Mouse (Mus musculus) heart, postnatal 0 days (tissue): Measurements from ENCODE around the gene C530008M17Rik. TPM values are rescaled to one million over a fixed set of nuclear protein-coding genes. Genes with fewer than 3 reads are reported as not detected.
A peak's percentile ranks its signal among the peaks of the same experiment; 100 is the strongest.

Experiments used
- ATAC-seq: fragments of 200-750 bp; cut with Nextera tagmentation; 2 replicates; pipeline ENCODE4 v1.8.0; 2017; ENCODE audit warnings: low read depth, moderate number of reproducible peaks, moderate library complexity; ENCODE audit not compliant: insufficient read depth
- DNase-seq: peaks from one replicate; pipeline ENCODE4 v3.0.0-alpha.2; 2016; ENCODE audit warnings: low spot score
- H3K27ac ChIP-seq: fragments of 300-500 bp; sonication (generic); 2 replicates; pipeline ENCODE4 v1.5.1; 2014; ENCODE audit warnings: low read depth, mild to moderate bottlenecking
- H3K27me3 ChIP-seq: fragments of 300-500 bp; sonication (generic); 2 replicates; pipeline ENCODE4 v1.6.1; 2014; ENCODE audit warnings: low read length, mixed read lengths; ENCODE audit not compliant: control insufficient read depth, insufficient read depth
- H3K36me3 ChIP-seq: fragments of 300-500 bp; sonication (generic); replicated peaks from 2 replicates; pipeline ENCODE4 v1.6.1; 2014; ENCODE audit warnings: low read length, mixed read lengths; ENCODE audit not compliant: control insufficient read depth, insufficient read depth
- H3K4me1 ChIP-seq: fragments of 300-500 bp; sonication (generic); 2 replicates; pipeline ENCODE4 v1.6.1; 2014; ENCODE audit warnings: antibody characterized with exemption; ENCODE audit not compliant: control insufficient read depth, insufficient read depth
- H3K4me2 ChIP-seq: fragments of 300-500 bp; sonication (generic); 2 replicates; pipeline ENCODE4 v1.6.1; 2014; ENCODE audit warnings: low read depth, mild to moderate bottlenecking, low read length, moderate library complexity
- H3K4me3 ChIP-seq: fragments of 300-500 bp; sonication (generic); 2 replicates; pipeline ENCODE4 v1.5.1; 2014; ENCODE audit warnings: low read depth, low read length
- H3K9ac ChIP-seq: fragments of 300-500 bp; sonication (generic); replicated peaks from 2 replicates; pipeline ENCODE4 v1.6.1; 2014; ENCODE audit warnings: low read depth, low read length, mixed read lengths
- H3K9me3 ChIP-seq: fragments of 300-500 bp; sonication (generic); replicated peaks from 2 replicates; pipeline ENCODE4 v1.6.1; 2016; ENCODE audit warnings: low read length; ENCODE audit not compliant: control insufficient read depth
- CTCF ChIP-seq: IDR thresholded peaks from 2 replicates; pipeline ENCODE4 v1.5.1; 2016; ENCODE audit warnings: antibody characterized with exemption, control low read depth, low read depth
- EP300 ChIP-seq: IDR thresholded peaks from 2 replicates; pipeline ENCODE4 v1.6.1; 2016; ENCODE audit warnings: antibody characterized with exemption, low read depth
- WGBS: fragments of 180-500 bp; shearing (Covaris S2); extraction: QIAGEN DNeasy Blood & Tissue Kit; methylation state at CpG from one replicate; pipeline ENCODE4 v1.1.7; 2014; 5-methylcytosine and 5-hydroxymethylcytosine counted together
- polyA plus RNA-seq: library from polyadenylated mRNA; unstranded; fragments of >200 nt; fragmentation: Nextera tagmentation; extraction: Ambion mirVana; gene quantifications from 2 replicates; pipeline ENCODE4 v1.2.1, GENCODE M21; 2015
- total RNA-seq: library from RNA; depleted of rRNA; stranded (reverse); fragments of >200 nt; gene quantifications from 2 replicates; pipeline ENCODE4 v1.2.3, GENCODE M21; 2014; ENCODE audit warnings: low replicate concordance

C530008M17Rik gene
- total and polyA plus RNA-seq, 2 experiments from 2014 or later, result 7.3 to 18.8 TPM

DNA sequence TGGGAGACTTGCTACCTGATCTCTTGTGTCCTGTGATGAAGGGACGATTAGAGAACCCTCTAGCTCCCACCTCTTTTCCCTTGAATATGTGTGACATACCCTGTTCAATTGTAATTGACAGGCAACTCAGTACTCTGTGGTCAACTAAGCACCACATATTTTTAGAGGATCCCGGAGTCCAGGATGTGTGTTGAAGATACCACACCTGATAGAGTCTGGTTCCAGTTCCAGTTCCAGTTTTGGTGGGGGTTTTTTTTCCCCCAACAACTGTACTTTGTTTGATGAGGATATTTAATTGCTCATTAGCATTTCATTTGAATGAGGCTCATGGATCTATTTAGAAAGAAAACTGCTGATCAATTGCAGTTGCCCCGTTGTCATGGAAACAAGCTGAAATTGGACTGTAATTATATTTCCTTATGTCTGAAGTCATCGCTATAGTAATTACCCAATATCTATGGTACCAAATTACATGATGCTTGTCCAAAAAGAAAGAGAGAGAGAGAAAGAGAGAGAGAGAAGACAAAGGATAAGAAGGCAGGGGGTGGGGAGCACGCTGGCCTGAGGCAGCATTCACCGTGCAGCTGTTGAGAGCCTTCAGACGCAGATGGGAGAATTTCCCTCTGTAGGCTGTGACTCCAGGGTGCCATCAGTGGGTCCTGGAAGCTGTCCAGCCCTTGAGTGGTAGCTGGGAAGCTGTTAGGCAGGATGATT is 172.4 kb downstream of the C530008M17Rik start:
- H3K4me1 ChIP-seq, result no peaks in the 10 kb centered on the region
- no peak overlapping the region for H3K9ac ChIP-seq
- no peak overlapping the region for H3K4me2 ChIP-seq
- no peak overlapping the region for H3K4me3 ChIP-seq
- 79% methylated on average over 7 of the region's 7 CpGs for WGBS
- H3K36me3 ChIP-seq, result no peaks in the 10 kb centered on the region
- DNase-seq, result no peak
- no peak for ATAC-seq
- H3K27ac ChIP-seq, result no peak overlapping the region
- H3K27me3 ChIP-seq, result no peaks in the 10 kb centered on the region
- TF ChIP-seq EP300, result no peak
- no peak for TF ChIP-seq CTCF
- H3K9me3 ChIP-seq, result no peaks in the 10 kb centered on the region

DNA sequence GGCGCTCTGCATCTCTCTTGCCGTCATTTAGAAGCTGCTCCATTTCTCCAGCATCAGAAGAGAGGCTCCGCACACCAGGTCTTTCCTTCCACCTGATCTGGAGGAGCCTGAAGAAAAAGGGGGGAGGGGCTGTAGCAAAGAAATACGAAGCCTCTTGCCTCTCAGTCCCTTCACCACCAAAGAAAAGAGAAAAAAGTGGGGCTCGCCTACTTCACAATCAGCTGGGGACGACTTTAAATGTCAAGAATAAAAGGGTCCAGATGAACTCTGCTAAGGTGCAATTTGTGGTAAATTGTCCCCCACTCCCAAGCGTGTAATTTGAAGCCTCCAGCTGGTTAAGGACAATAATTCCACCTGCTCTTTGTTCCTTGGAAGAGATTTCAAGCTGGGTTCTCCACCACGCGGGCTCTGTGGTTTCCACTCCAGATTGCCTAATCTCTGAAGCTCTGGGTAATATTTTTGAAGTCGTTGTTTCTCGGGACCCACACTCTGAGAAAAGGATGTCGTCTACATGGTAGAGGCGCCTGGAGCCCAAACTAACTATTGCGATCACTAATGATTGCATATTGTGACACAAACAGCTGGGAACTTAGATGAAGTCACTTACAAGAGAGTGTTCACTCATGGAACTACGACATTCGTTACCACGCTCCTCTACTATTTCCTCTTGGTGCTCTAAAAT is 176.4 kb downstream of the C530008M17Rik start:
- Histone ChIP-seq H3K4me1 (no peaks in the 10 kb centered on the region), H3K9ac (no peak overlapping the region), H3K27ac (no peak overlapping the region), H3K36me3 (no peaks in the 10 kb centered on the region), H3K4me3 (no peak overlapping the region), H3K4me2 (no peak overlapping the region), H3K27me3 (no peaks in the 10 kb centered on the region), H3K9me3 (no peaks in the 10 kb centered on the region)
- ATAC-seq (no peak), DNase-seq (no peak)
- no peak for TF ChIP-seq EP300
- no peak for TF ChIP-seq CTCF
- WGBS, result 77% methylated on average over 17 of the region's 17 CpGs

GRCm38 (mm10) chr5:76837018-76837417 is 180.7 kb downstream of the C530008M17Rik start:
- ATAC-seq (no peak), DNase-seq (no peak)
- no peak for TF ChIP-seq CTCF
- no peak for TF ChIP-seq EP300
- H3K4me1 ChIP-seq, result no peaks in the 10 kb centered on the region
- H3K4me3 ChIP-seq, result no peak overlapping the region
- WGBS, result 52% methylated on average over 5 of the region's 5 CpGs
- H3K9ac ChIP-seq, result no peak overlapping the region
- H3K27me3 ChIP-seq, result no peaks in the 10 kb centered on the region
- H3K36me3 ChIP-seq, result no peaks in the 10 kb centered on the region
- H3K4me2 ChIP-seq, result no peak overlapping the region
- no peaks in the 10 kb centered on the region for H3K9me3 ChIP-seq
- H3K27ac ChIP-seq, result no peak overlapping the region

DNA sequence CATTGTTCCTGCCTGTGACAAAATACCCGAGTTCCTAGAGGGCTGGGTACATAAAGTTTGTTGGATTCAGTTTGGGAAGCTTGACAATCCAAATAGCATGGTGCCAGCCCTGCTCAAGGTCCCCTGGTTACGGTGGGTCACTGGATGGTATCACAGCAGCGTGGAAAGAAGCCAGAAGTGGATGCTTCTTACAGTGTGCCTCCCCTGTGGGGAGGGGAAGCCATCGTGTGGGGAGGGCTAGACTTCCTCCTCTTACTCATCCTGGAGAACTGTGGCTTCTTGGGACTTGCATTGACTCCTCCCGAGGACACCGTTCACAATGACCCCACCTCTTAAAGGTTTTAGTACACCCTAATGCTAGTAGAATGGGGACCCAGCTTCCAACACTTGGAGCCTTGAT is 183.5 kb downstream of the C530008M17Rik start:
- ATAC-seq (no peak), DNase-seq (no peak)
- WGBS, result 66% methylated on average over 6 of the region's 6 CpGs
- TF ChIP-seq EP300 (no peak), CTCF (no peak)
- Histone ChIP-seq H3K4me2 (no peak overlapping the region), H3K4me1 (peaks cover 4% of the 10 kb centered on the region; the same call in 1 of the 2 replicates), H3K27me3 (no peaks in the 10 kb centered on the region), H3K9me3 (no peaks in the 10 kb centered on the region), H3K27ac (no peak overlapping the region), H3K36me3 (no peaks in the 10 kb centered on the region), H3K4me3 (no peak overlapping the region), H3K9ac (no peak overlapping the region)

GRCm38 (mm10) chr5:76841859-76842258 is 185.5 kb downstream of the C530008M17Rik start:
- DNase-seq (no peak), ATAC-seq (no peak)
- H3K9ac ChIP-seq, result no peak overlapping the region
- H3K4me2 ChIP-seq, result no peak overlapping the region
- H3K4me3 ChIP-seq, result no peak overlapping the region
- H3K4me1 ChIP-seq, result peaks cover 4% of the 10 kb centered on the region; the same call in 1 of the 2 replicates
- WGBS, result 80% methylated on average over 2 of the region's 2 CpGs
- no peak overlapping the region for H3K27ac ChIP-seq
- no peaks in the 10 kb centered on the region for H3K36me3 ChIP-seq
- no peaks in the 10 kb centered on the region for H3K9me3 ChIP-seq
- TF ChIP-seq EP300, result no peak
- TF ChIP-seq CTCF, result no peak
- H3K27me3 ChIP-seq, result no peaks in the 10 kb centered on the region

DNA sequence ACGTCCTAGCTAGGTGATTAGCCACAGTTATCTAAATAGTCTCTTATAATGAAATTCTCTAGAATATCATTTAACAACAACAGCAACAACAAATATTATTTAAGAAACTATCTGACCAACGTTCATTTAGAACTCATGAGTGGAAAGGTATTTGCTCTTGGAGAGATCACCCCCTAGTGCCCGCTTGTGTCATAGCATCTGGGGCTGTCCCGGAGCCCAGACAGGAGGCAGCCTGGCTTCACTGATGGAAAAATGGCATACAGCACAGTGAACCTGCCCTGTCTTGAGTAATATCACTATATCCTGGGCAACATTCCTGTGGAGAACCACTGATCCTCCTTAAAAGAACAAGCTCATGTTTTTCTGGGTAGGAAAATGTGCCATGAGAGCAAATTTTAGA is 187.1 kb downstream of the C530008M17Rik start:
- Histone ChIP-seq H3K36me3 (no peaks in the 10 kb centered on the region), H3K27ac (no peak overlapping the region), H3K27me3 (no peaks in the 10 kb centered on the region), H3K4me1 (peaks cover 4% of the 10 kb centered on the region; the same call in 1 of the 2 replicates), H3K4me3 (no peak overlapping the region), H3K9ac (no peak overlapping the region), H3K9me3 (no peaks in the 10 kb centered on the region), H3K4me2 (no peak overlapping the region)
- 9% methylated on average over 4 of the region's 4 CpGs for whole genome bisulfite sequencing
- TF ChIP-seq EP300 (no peak), CTCF (peak; percentile 83)
- DNase-seq (peak; percentile 61), ATAC-seq (peak; percentile 70; the same call in 1 of the 2 replicates)
